Comparison of ENCODE assay signal across 8 mouse cellular contexts in the genomic region with DNA sequence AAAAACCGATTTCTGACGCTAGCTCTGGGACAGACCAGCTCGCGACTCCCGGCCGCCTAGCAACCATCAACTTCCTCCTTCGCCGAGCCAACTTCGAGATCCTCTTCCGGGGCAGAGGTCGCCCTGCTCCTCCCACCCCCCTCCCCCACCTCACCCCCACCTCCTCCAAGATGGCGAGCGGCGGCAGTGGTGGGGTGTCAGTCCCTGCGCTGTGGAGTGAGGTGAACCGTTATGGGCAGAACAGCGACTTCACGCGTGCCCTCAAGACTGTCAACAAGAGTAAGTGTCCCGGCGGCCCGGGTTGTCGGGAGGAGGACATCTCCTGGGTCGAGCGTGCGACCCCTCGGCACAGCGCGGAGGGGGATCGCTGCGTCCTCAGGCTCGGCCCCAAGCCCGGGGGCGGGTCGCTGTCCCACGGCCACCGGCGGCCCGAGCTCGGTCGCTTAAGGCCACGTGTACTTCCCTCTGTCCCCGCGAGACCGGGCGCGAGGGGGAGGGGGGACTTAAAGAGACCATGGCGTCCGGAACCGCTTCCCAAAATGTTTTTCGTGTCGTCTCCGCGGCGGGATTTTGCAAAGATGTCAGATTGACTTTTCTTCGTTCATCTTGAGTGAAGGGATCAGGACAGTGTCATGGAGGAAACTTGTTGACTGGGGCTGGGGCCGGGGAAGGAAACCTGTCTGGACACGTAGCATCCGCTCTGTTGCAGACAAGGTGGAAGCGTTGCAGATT. TPM values are rescaled to one million over a fixed set of nuclear protein-coding genes. Genes with fewer than 3 reads are reported as not detected.
DNase-seq lines count a peak whose midpoint lies in the region; ATAC-seq lines count a peak whose summit lies in the region.

A gene (plus strand): TSS at position 130 of the 732 bp plus-strand sequence.

- intact Hi-C loops in left cerebral cortex, postnatal 14 days (cut with DNase I) = no loop called here

- peaks cover 6% of the 10 kb centered on the region for H3K36me3 ChIP-seq in intestine, embryonic 15.5 days

- H3K27ac ChIP-seq in intestine, embryonic 15.5 days = peak within 1 kb of the TSS; percentile 88

- no peaks in the 10 kb centered on the region for H3K9me3 ChIP-seq in intestine, embryonic 15.5 days

- H3K4me2 ChIP-seq in intestine, embryonic 15.5 days (replicated peaks) = peak within 1 kb of the TSS; percentile 66

- H3K27me3 ChIP-seq in intestine, embryonic 15.5 days (replicated peaks) = no peaks in the 10 kb centered on the region

- peak within 1 kb of the TSS; percentile 88 for H3K9ac ChIP-seq in intestine, embryonic 15.5 days

- peak; percentile 77 for DNase-seq in adrenal gland, adult 8-10 months
- DNase-seq in embryo, embryonic 11.5 days (ENCODE audit: low read depth, low spot score) = peak; percentile 69
- DNase-seq in gastrocnemius, postnatal 4 days (ENCODE audit: low spot score in 2 of 2) = peak; percentile 72 to 89
- DNase-seq in left cerebral cortex, postnatal 14 days (ENCODE audit: low spot score in 2 of 2) = peak; percentile 87
- peak; percentile 91 for DNase-seq in right cerebral cortex, postnatal 14 days
- peak; percentile 82 for DNase-seq in urinary bladder, postnatal 25 days (ENCODE audit: low spot score)

- peak within 1 kb of the TSS; percentile 94 for H3K4me3 ChIP-seq in intestine, embryonic 15.5 days (replicated peaks)

- peak; percentile 96 for ATAC-seq in intestine, embryonic 15.5 days
- peak; percentile 87 for ATAC-seq in megakaryocyte-erythroid progenitor cell, adult 5-6 weeks (replicated peaks; ENCODE audit: low FRiP score, low TSS enrichment, poor library complexity, severe bottlenecking)

- H3K4me1 ChIP-seq in intestine, embryonic 15.5 days (replicated peaks) = peaks cover 5% of the 10 kb centered on the region; the same call in 1 of the 2 replicates

- under 1% methylated on average over 60 of the region's 60 CpGs for WGBS in intestine, embryonic 15.5 days

RNA-seq across cellular contexts. Expression of the gene that starts here (rescaled TPM):
- total RNA-seq in adrenal gland, adult 8-10 months (2022) = 100 to 1,000 TPM; 124 to 171 (median 156) TPM
- 10 to 100 TPM; 84.2 to 86.6 TPM for total RNA-seq in gastrocnemius, postnatal 4 days (2021)
- 79.6 and 84.8 TPM in 2 replicates for polyA plus RNA-seq in intestine, embryonic 15.5 days (2015; fragmentation: Nextera tagmentation; extraction: Ambion mirVana)
- 100 to 1,000 TPM; 111 to 116 TPM for total RNA-seq in left cerebral cortex, postnatal 14 days (2021)
- total RNA-seq in megakaryocyte-erythroid progenitor cell, adult 5-6 weeks (2014; fragmentation: Nextera tagmentation) = 143 and 165 TPM in 2 replicates
- total RNA-seq in megakaryocyte-erythroid progenitor cell, adult 5-6 weeks (2017) = 199 and 258 TPM in 2 replicates

Comparison
In these comparisons a context has a peak if more than half of its experiments do, and no peak if none do; other contexts are left out.
1. Peak in every context shown above with its lines: DNase-seq, ATAC-seq, H3K4me3 ChIP-seq and H3K27ac ChIP-seq.